Mouse (Mus musculus) cerebellum, postnatal 10 days (tissue): ENCODE data around the gene Dnaja4.

ENCODE experiments used
- DNase-seq, 2 experiments: peaks; one replicate each; pipeline ENCODE4 v3.0.0; 2021; ENCODE audit warnings: mixed read lengths in 2 of 2

Dnaja4 gene

DNA sequence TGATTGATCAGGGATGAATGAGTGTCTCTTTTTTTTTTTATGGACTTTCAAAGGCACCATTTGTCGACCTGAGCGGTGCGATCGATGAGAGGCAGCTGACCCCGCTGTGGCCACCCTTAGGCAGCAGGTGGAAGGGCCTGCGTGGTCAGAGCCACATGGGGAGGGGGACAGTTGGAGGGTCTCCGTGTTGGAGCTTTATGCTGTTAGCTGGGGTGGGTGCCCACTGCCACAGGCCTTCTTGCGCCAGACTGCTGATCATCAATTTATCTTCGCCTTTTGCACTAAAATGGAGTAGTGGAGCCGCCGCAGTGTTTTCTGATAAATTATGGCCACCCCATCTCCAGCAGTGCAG, 54.2 kb downstream of the Dnaja4 start:
- no peak for DNase-seq

DNA sequence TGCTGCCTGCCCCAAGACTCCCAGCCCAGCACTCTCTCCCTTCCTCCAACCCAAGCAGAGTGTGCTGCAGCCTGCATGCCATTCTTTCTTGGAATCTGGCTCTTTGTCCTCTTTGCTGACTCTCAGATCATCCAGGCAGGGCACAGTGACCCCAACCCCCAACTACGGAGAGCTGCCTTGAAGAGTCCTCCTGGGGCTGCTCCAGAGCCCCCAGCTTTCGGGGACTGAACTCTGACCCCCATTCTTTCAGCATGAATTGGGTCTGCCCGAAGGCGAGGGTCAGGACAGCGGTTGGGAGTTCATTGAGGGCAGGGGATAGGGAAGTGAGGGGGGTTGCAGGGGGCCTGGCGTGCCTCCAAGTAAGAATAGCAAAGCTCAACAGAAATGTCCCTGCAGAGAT, 60.9 kb downstream of the Dnaja4 start:
- DNase-seq: no peak

DNA sequence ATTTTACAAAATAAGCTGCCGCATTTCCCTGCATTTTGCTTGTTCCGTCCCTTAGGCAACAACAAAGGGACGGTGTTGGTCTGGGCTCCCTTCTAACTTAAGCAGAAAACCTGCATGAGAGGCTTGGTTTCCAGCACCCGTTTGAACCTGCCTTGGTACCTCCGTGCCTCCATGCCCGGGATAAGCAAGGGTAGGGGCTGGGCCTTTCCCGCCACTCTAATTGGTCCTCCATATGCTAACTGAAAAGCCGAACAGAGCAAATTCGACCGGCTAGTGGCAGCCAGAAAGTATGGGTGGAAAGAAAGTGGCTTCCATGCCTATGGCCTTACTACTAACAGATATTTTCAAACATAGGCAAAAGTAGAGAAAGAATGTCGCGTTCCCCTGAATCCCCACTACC, 65.4 kb downstream of the Dnaja4 start:
- no peak for DNase-seq

DNA sequence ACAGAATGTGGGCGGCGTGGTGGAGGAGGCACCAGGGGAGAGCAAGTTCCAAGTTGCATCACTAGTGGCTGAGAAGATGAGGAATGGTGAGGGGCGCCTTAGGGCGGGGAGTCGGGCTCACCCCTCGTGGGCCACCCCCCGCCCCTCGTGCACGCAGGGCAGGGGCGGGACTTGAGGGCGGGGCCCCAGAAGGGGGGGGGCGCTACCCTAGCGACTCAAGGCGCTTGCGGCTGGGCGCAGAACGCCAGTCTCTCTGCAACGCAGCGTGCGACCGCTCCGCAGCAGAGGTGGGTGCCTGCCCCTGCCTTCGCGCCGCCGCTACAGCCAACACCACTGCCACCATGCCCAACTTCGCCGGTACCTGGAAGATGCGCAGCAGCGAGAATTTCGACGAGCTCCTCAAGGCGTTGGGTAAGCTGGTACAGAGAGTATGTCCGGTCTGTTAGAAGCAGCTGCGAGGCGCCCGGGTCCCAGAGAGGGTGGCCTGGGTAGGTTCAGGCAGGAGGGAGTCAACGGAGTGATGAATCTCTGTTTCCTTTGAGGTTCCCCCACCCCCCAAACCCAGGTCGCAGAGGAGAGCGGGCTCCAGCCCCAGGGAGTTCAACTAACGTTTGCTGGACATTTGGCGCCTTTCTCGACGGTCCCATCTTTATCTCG, 66.0 kb downstream of the Dnaja4 start, which contains the start of gene Crabp1:
Gene Crabp1 (plus strand): TSS at position 188 of the 657 bp plus-strand sequence.
- DNase-seq: peak; percentile 17 to 26

DNA sequence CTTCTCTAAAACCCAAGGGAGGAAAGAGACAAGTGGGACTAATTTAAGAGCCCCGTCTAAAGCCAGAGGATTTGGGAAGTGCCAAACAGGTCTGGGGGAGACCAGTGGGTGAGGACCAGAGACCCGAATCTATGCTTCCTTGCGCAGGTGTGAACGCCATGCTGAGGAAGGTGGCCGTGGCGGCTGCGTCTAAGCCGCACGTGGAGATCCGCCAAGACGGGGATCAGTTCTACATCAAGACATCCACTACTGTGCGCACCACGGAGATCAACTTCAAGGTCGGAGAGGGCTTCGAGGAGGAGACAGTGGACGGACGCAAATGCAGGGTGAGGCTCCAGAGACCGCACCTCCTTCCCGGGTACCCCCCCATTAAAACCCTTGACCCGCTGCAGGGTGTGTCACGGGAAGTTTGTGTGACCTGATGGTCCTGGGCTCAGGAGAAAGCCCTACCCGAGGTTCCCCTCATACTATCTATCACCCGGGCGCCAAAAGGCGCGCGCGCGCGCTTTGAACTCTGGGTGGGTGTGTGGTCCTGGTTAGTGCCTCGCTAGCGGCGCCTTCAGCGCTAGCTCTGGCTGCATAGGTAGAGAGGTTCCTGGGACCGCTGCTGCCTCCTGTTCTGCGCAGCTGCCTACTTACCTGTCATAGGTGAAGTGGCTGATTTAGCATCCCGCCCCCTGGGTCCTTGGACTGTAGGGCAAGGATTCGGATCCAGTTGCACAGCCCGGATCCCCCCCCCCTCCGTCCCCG, 66.8 kb downstream of the Dnaja4 start:
- peak; percentile 26 to 31 for DNase-seq
